Mouse (Mus musculus) kidney, postnatal 36 days (tissue): Measurements from ENCODE around the gene Cenpe.

Experiments
- DNase-seq, 2 experiments: peaks; one replicate each; pipeline ENCODE4 v3.0.0; 2021 to 2022; ENCODE audit warnings: mixed read lengths in 2 of 2

Gene Cenpe

GRCm38 (mm10) chr3:135280669-135281415, 68.5 kb downstream of the Cenpe start, which contains the start of gene Bdh2:
Gene Bdh2 (plus strand): TSS chr3:135281221.
- peak; percentile 85 to 90 for DNase-seq

DNA sequence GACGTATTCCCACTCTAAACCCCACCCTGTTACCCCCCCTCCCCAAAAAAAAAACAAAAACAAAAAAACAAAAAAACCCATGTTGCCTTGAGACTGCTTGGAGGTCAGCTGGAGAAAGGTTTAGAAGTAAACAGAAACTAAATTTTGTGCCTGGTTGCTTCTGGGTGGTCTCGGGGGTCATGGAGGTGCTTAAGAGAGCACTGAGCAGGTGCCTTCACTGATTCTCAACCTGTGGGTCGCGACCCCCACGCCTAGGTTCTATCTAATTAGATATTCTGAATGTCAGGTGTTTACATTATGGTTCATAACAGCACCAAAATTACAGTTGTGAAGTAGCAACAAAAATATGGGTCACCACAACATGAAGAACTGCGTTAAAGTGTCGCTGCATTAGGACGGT, 69.4 kb downstream of the Cenpe start:
- DNase-seq, result no peak

DNA sequence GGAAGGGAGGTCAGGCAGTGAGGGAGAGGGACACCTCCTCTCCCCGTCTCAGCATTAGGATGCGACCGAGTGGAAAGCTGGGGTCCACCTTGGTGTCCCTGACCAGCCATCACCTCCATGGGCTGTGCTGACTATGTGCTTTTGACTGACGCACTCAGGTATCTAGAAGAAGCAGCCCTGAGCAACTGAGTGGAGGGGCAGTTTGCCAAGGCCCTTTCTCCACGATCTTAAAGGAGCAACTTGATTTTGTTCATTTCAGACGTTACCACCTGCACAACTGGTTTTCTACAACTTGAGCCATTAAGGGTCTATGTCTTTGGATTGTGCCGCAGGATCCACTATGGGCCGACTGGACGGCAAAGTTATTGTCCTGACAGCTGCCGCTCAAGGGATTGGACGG, 72.9 kb downstream of the Cenpe start:
- DNase-seq, result peak; percentile 39 to 54

DNA sequence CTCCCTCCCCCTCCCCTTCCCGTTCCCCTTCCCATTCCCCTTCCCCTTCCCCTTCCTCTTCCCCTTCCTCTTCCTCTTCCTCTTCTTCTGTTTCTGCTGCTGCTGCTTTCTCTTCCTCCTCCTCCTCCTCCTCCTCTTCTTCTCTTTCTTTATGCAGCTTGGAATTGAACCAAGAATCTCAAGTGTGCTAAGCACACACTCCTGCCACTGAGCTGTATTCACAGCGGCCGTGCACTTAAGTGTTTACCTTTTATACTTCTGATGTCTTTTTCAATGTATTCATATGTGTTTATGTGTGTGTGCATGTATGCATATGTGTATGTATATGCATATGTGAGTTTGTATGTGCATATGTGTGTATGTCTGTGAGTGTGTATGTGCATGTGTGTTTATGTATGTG, 73.5 kb downstream of the Cenpe start:
- no peak for DNase-seq

DNA sequence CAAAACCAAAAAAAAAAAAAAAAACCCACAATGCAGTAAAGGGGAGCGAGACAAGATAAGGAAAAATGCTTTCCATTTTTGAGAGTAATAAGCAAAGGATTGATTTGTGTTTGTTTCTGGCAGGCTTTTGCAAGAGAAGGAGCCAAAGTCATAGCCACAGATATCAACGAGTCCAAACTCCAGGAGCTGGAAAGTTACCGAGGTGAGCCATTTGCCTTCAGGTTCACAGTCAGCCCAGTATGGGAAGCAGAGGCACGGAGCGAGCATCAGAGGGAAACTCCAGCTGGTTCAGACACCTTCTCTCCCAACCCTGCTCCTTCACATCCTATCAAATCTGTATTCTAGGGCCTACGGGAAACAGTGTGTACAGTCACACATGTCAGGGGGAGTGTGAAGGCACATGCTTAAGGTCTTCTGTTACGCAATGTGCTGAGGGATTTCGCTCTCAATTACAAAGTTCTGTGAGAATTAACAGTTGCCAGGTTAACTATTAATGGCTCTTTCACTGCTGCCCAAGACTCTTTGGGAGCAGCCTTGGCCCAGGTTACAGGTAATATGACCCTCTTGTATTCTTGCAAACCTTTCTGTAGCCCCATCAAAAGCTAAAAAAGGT, 75.9 kb downstream of the Cenpe start:
- DNase-seq, result peak; percentile 56 to 84

DNA sequence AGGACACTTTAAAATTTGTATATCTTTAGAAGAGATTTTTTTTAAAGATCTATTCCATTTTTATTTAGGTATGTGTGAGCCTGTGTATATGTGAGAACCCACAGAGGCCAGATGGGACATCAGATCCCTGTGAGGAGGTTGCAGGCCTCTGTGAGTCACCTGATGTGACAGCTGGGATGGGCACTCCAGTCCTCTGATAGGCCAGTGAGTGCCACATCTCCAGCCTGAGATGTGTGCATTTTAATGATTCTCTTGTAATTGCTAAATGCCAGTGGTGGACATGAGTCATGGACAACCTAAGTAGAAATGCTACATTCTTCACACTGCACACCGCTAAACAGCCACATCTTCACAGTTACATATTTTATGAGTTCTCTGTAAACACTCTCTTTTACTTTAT, 76.8 kb downstream of the Cenpe start:
- DNase-seq, result no peak

GRCm38 (mm10) chr3:135290249-135290894, 78.0 kb downstream of the Cenpe start:
- peak; percentile 45 to 68 for DNase-seq

DNA sequence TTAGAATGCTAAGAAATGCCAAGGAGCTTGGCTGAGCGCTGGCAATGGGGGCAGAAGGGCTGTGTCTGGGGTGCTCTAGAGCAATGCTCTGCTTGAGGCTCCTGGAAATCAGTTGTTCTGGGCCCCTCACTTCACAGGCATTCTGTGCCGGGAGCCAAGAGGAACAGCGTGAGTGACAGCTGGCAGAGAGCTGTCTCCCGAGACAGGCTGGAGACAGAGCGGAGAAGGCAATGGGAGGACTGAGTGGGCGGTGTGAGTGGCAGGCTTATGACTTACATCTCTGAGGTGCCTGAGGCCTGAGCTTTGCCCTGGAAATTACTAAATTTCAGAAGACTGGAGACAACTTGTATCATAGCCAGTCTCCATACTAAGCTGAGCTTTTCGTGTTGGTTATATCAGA, 81.4 kb downstream of the Cenpe start:
- no peak for DNase-seq

GRCm38 (mm10) chr3:135295559-135295958, 83.2 kb downstream of the Cenpe start:
- no peak for DNase-seq

DNA sequence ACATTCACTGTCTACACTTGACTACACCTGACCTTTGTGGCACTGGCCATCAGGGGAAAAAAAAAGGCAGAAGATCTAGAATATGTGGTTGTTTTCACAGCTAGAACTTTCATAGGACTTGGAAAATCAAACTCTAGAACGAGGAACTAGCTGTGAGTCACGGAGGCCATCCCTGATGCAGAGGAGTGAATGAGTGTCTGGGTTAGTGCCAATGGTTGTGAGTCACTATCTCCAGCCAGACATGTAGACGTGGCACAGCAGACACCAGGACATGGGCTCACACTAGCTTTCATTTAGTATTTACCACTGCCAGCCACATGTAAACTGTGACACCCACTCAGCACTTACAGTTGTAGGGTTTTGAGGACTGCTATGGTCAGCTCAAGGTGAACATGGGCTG, 86.2 kb downstream of the Cenpe start:
- DNase-seq, result no peak

- no peak for DNase-seq
These were observed 87.7 kb downstream of the Cenpe start for GRCm38 (mm10) chr3:135300081-135300480.

- no peak for DNase-seq
These were observed 91.7 kb downstream of the Cenpe start for GRCm38 (mm10) chr3:135304060-135304459.

- no peak for DNase-seq
These were observed 92.2 kb downstream of the Cenpe start for GRCm38 (mm10) chr3:135304566-135304965.

DNA sequence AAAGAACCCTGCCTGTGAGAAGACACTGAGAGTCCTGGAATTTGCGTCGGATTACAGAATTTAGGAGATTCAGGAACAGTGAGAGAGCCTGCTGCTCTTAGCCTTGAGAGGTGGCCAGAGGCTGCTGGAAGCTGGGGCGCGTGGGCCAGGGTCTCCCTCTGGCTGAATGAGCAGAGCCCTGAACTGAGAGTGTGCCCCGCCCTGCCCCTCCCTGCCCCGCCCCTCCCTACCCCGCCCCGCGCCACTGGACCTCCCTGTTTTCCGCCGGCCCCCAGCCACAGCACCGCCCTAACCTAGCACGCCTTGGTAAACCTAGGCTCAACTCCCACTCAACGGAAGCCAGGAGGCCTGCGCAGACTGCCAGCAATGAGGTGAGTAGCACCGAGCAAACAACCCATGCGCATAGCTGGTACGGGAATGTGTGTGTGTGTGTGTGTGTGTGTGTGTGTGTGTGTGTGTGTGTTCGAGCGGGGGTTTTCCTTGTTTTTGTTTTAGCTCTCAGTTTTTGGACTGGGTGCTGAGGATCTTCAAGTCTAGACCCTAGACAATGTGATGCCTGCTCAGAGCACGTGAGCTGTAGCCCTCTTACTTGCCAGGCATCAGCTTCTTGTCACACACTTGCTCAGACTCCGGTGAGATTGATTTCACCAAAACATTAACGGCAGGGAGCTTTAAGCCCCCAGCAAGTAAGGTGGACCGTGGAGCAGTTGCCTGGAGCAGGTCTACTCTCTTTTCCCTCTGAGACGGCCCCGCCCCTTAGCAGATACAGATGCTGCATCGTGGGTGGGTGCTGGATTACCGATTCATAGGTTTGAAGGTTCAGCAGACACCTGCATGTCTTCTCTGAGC, 95.3 kb downstream of the Cenpe start, which contains the start of gene Slc9b2:
Slc9b2 (plus strand) TSS at position 290 of the 849 bp plus-strand sequence.
- peak in 1 of 2 experiments; percentile 41 for DNase-seq

DNA sequence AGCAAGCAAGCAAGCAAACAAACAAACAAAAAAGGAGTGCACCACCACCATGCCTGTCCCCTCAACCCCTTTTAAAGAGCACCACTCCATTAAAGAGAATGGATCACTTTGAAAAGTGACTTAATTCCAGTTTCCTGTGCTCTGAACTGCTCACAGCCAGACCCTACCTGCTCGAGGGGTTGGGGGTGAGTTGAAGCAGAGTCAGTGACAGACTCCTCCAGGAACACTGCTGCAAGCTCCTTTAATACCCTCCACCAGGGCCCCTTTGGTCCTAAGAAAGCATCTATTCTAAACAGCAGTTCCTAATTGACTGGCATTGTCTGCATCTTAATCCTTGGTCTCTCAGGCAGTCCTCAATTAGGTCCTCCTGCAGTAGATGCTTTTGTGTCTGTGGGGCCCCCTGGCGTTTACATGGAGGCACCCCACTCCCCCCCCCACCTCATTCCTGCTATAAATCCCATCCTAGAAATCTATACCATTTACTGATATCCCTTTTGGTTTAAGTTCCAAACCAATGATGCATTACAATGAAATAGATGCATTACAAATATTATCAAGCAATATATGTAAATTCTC, 100.7 kb downstream of the Cenpe start:
- no peak for DNase-seq

GRCm38 (mm10) chr3:135313727-135314126, 101.4 kb downstream of the Cenpe start:
- no peak for DNase-seq

DNA sequence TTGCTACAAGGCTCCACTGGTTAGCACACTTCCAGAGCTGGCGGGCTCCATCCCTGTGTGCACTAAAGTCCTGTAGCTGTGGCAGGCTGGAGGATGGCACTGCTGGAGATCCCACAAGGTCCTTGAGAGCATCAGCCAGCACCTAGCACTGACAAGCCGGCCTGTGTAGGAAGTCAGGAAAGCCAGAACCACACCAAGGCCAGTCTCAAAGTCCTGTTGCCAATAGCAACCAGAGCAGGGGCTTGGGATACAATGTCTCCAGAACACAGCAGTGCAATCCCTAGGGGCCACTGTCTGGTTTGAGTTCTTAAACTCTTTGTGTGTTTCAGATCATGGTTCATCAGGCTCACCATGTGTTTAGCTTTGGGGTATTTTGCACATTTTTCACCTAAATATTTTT, 102.5 kb downstream of the Cenpe start:
- no peak for DNase-seq

- DNase-seq, result no peak
These were observed 103.5 kb downstream of the Cenpe start for GRCm38 (mm10) chr3:135315720-135316425.

- no peak for DNase-seq
These were observed 106.0 kb downstream of the Cenpe start for GRCm38 (mm10) chr3:135318331-135318730.
